Mouse (Mus musculus) MEL (cell line): Measurements from ENCODE around the gene Gstm2.

Experiments used
- CHD2 ChIP-seq: IDR thresholded peaks from 2 replicates; pipeline ENCODE4 v1.6.1; 2011; ENCODE audit warnings: low read length, improper control_type of control experiment
- CTCF ChIP-seq, 3 experiments: IDR thresholded peaks in 2 of 3; conservative IDR thresholded peaks in 1 of 3; 2 replicates each; pipeline ENCODE4 v1.5.1; 2011 to 2012; ENCODE audit warnings: low read length in 3 of 3, low read depth in 2 of 3, mild to moderate bottlenecking in 2 of 3, improper control_type of control experiment in 1 of 3, inconsistent platforms in 1 of 3, mixed read lengths in 1 of 3, moderate library complexity in 1 of 3; ENCODE audit not compliant: control insufficient read depth in 1 of 3, insufficient read depth in 1 of 3, poor library complexity in 1 of 3, severe bottlenecking in 1 of 3
- EP300 ChIP-seq, 2 experiments: IDR thresholded peaks; 2 replicates each; pipeline ENCODE4 v1.6.1; 2011; ENCODE audit warnings: improper control_type of control experiment in 2 of 2, low read length in 2 of 2, low read depth in 1 of 2, mild to moderate bottlenecking in 1 of 2
- GABPA ChIP-seq: IDR thresholded peaks from 2 replicates; pipeline ENCODE4 v1.6.1; 2012; ENCODE audit warnings: low read depth, mild to moderate bottlenecking, inconsistent platforms, low read length, improper control_type of control experiment, moderate library complexity
- NRF1 ChIP-seq: IDR thresholded peaks from 2 replicates; pipeline ENCODE4 v1.6.1; 2014; ENCODE audit warnings: low read depth, mild to moderate bottlenecking, inconsistent platforms, low read length, improper control_type of control experiment, moderate library complexity; ENCODE audit not compliant: poor library complexity, insufficient read depth, severe bottlenecking
- POLR2A ChIP-seq, 2 experiments: IDR thresholded peaks; 2 replicates each; pipeline ENCODE4 v1.6.1; 2011 to 2012; ENCODE audit warnings: low read length in 2 of 2, mild to moderate bottlenecking in 2 of 2, control low read depth in 1 of 2, improper control_type of control experiment in 1 of 2, low read depth in 1 of 2, moderate library complexity in 1 of 2; ENCODE audit not compliant: control insufficient read depth in 1 of 2, insufficient read depth in 1 of 2, poor library complexity in 1 of 2
- RAD21 ChIP-seq: IDR thresholded peaks from 2 replicates; pipeline ENCODE4 v1.6.1; 2011; ENCODE audit warnings: mild to moderate bottlenecking, low read depth, low read length, improper control_type of control experiment
- USF2 ChIP-seq, 2 experiments: IDR thresholded peaks; 2 replicates each; pipeline ENCODE4 v1.6.1; 2011 to 2012; ENCODE audit warnings: improper control_type of control experiment in 2 of 2, low read length in 2 of 2, borderline replicate concordance in 1 of 2, inconsistent platforms in 1 of 2, low read depth in 1 of 2, mild to moderate bottlenecking in 1 of 2; ENCODE audit not compliant: insufficient read depth in 1 of 2

GRCm38 (mm10) chr3:108017473-108018189 lies 31.4 kb upstream of the Gstm2 start, which contains the start of gene Gstm1:
- TF ChIP-seq CHD2 = no peak
- peak; percentile 60 to 82 (median 81) for TF ChIP-seq CTCF (IDR thresholded peaks at IDR 0.05 in 2 of 3, conservative IDR thresholded peaks at IDR 0.05 in 1 of 3; ENCODE audit: control insufficient read depth in 1 of 3, insufficient read depth in 1 of 3, low read depth in 2 of 3, low read length in 3 of 3, poor library complexity in 1 of 3, severe bottlenecking in 1 of 3)
- peak in 1 of 2 experiments; percentile 36; a peak in 1 of 4 replicates for TF ChIP-seq POLR2A (IDR thresholded peaks at IDR 0.05; ENCODE audit: control insufficient read depth in 1 of 2, insufficient read depth in 1 of 2, low read depth in 1 of 2, low read length in 2 of 2, poor library complexity in 1 of 2)
- TF ChIP-seq USF2 (IDR thresholded peaks at IDR 0.05; ENCODE audit: borderline replicate concordance in 1 of 2, insufficient read depth in 1 of 2, low read depth in 1 of 2, low read length in 2 of 2) = no peak
- no peak for TF ChIP-seq NRF1
- peak; percentile 50 for TF ChIP-seq RAD21
- TF ChIP-seq GABPA = no peak
- no peak for TF ChIP-seq EP300 (IDR thresholded peaks at IDR 0.05; ENCODE audit: low read depth in 1 of 2, low read length in 2 of 2)
